Mouse (Mus musculus): ENCODE results near the gene Erlin1.

- TF ChIP-seq CTCF (IDR thresholded peaks at IDR 0.05; ENCODE audit: control insufficient read depth, insufficient read depth, low read length) = no peak
- no peak for TF ChIP-seq POLR2A (IDR thresholded peaks at IDR 0.05; ENCODE audit: borderline replicate concordance, control insufficient read depth, low read depth, low read length)
Measured at GRCm38 (mm10) chr19:44063773-44064172, 5.8 kb downstream of the Erlin1 start.
